ENCODE assay signal across 14 mouse cellular contexts in the genomic region with DNA sequence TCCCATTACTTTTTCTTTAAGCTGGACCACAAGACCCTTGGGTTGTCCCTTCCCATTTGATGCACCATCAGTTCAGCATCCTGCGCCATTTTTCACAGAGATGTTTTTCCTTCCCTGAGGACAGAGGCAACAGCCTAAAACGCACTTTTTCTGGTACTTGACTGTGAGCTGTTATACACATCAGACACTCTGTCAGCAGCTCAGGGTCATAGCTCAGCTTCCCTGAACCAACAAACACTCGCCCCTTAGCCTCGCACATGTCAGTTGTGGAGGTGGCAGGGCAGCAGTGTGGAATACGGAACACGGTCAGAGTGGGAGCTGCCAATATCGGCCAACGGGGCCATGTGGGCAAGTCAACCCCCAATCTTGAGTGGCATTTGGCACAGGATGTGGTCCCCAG.
"Had no signal": no experiment of that assay in that cellular context is flagged by ENCODE, and none has a peak within 500 bp of the region (broad histone marks: within the 10 kb centered on the region; RNA-seq: fewer than 3 reads in every experiment).

No protein-coding gene starts in this region.

- H3K36me3 ChIP-seq: kidney, embryonic 15.5 days; liver, embryonic 15.5 days; midbrain, embryonic 13.5 days; neural tube, embryonic 12.5 days; stomach, embryonic 15.5 days had no signal

- ATAC-seq: lung, postnatal 0 days; midbrain, embryonic 13.5 days had no signal

- DNase-seq: kidney, adult 2 months; kidney, postnatal 14 days; left cerebral cortex, postnatal 4 days; lung, adult 2 months; lung, postnatal 4 days; right cerebral cortex, postnatal 14 days had no signal

- H3K4me2 ChIP-seq: kidney, embryonic 15.5 days; liver, embryonic 11.5 days; liver, embryonic 15.5 days; midbrain, embryonic 13.5 days; neural tube, embryonic 12.5 days; stomach, embryonic 15.5 days had no signal

- H3K9me3 ChIP-seq: kidney, embryonic 15.5 days; liver, embryonic 15.5 days; midbrain, embryonic 13.5 days; neural tube, embryonic 12.5 days; stomach, embryonic 15.5 days had no signal

- H3K27me3 ChIP-seq: kidney, embryonic 15.5 days; liver, embryonic 15.5 days; midbrain, embryonic 13.5 days; neural tube, embryonic 12.5 days; stomach, embryonic 15.5 days had no signal

- H3K27ac ChIP-seq: kidney, embryonic 15.5 days; liver, embryonic 15.5 days; midbrain, embryonic 13.5 days; neural tube, embryonic 12.5 days; stomach, embryonic 15.5 days had no signal

- H3K4me1 ChIP-seq: liver, embryonic 15.5 days; midbrain, embryonic 13.5 days; neural tube, embryonic 12.5 days; stomach, embryonic 15.5 days had no signal

- H3K9ac ChIP-seq: kidney, embryonic 15.5 days; liver, embryonic 15.5 days; midbrain, embryonic 13.5 days; neural tube, embryonic 12.5 days; stomach, embryonic 15.5 days had no signal

- H3K4me3 ChIP-seq: kidney, embryonic 15.5 days; liver, embryonic 15.5 days; midbrain, embryonic 13.5 days; myocyte; neural tube, embryonic 12.5 days; stomach, embryonic 15.5 days had no signal
